Mouse (Mus musculus): ENCODE measurements around the gene Usp30. TPM values are rescaled to one million over a fixed set of nuclear protein-coding genes. Genes with fewer than 3 reads are reported as not detected.

Gene Usp30
- polyA plus RNA-seq, 1 experiment from 2014 or later = 14.3 TPM

DNA sequence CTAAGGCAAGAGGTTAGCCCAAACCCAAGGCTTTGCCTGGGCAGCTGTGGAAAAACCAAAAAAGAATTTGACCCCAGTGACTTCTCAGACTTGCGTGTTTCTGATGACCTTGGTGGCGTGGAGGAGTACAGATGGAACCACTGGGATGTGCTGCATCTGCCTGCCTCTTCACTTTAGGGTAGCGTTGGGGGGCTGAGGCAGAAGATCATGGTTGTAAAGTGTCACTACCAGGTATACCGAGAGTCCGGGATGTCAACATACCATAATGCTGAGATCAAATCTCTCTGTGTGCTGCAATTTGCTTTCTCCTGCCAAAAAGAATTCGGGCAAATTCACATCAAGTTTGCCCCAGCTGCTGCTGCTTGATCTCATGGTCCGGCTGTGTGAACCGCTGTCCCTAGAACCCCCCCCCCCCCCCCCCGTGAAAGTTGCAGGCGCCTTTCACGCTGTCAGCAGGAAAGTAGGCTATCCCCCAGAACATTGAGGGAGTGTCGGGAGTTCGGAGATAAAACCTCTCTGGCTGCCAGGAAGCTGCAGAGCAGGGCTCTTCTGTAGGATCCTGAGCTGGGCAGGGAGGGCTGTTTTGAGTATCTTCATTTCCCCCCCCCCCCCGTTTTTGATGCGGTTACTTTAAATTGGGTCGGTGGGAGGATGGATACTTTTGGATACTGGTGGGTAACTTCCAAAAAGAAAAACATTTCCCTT lies 108.8 kb downstream of the Usp30 start:
- WGBS = 20% methylated on average over 16 of the region's 16 CpGs
- Histone ChIP-seq H3K4me2 (peak overlapping the region; percentile 90), H3K36me3 (no peaks in the 10 kb centered on the region), H3K27ac (no peak overlapping the region), H3K9ac (no peak overlapping the region), H3K4me1 (peaks cover 28% of the 10 kb centered on the region), H3K9me3 (replicated peaks) (no peaks in the 10 kb centered on the region), H3K27me3 (no peaks in the 10 kb centered on the region), H3K4me3 (replicated peaks) (peak overlapping the region; percentile 16; the same call in 1 of the 2 replicates)
- no peak for ATAC-seq (replicated peaks; ENCODE audit: low FRiP score)

Other genes with a start within 250 kb of the Usp30 start
- gene Selplg, start 232.8 kb upstream of the Usp30 start, polyA plus RNA-seq (2015; fragmentation: Nextera tagmentation; extraction: Ambion mirVana) = 1.5 and 2.2 TPM in 2 replicates
- gene Coro1c, start 156.7 kb upstream of the Usp30 start, polyA plus RNA-seq (2015; fragmentation: Nextera tagmentation; extraction: Ambion mirVana) = 105 and 119 TPM in 2 replicates
- gene Ssh1, start 71.6 kb upstream of the Usp30 start, polyA plus RNA-seq (2015; fragmentation: Nextera tagmentation; extraction: Ambion mirVana) = 14.7 and 18.3 TPM in 2 replicates
- 14.2 and 14.9 TPM in 2 replicates for gene Dao, start 61.8 kb upstream of the Usp30 start, polyA plus RNA-seq (2015; fragmentation: Nextera tagmentation; extraction: Ambion mirVana)
- gene Svop, start 26.1 kb downstream of the Usp30 start, polyA plus RNA-seq (2015; fragmentation: Nextera tagmentation; extraction: Ambion mirVana) = 0.46 and 0.91 TPM in 2 replicates
- 10.7 and 11.8 TPM in 2 replicates for gene Alkbh2, start 62.8 kb downstream of the Usp30 start, polyA plus RNA-seq (2015; fragmentation: Nextera tagmentation; extraction: Ambion mirVana)
- gene Ung, start 64.9 kb downstream of the Usp30 start, polyA plus RNA-seq (2015; fragmentation: Nextera tagmentation; extraction: Ambion mirVana) = 61.4 and 63.5 TPM in 2 replicates
- gene Acacb, start 81.1 kb downstream of the Usp30 start, polyA plus RNA-seq (2015; fragmentation: Nextera tagmentation; extraction: Ambion mirVana) = 4.1 and 4.8 TPM in 2 replicates
- gene Foxn4, start 208.3 kb downstream of the Usp30 start, polyA plus RNA-seq (2015; fragmentation: Nextera tagmentation; extraction: Ambion mirVana) = not detected in 2 replicates
- 1.5 and 2.2 TPM in 2 replicates for gene Myo1h, start 223.7 kb downstream of the Usp30 start, polyA plus RNA-seq (2015; fragmentation: Nextera tagmentation; extraction: Ambion mirVana)